Mouse (Mus musculus) liver, embryonic 15.5 days (tissue): Measurements from ENCODE around the gene Nipal4. TPM values are rescaled to one million over a fixed set of nuclear protein-coding genes. Genes with fewer than 3 reads are reported as not detected.

ENCODE experiments used
- ATAC-seq: fragments of 200-750 bp; cut with Nextera tagmentation; 2 replicates; pipeline ENCODE4 v1.8.0; 2017; ENCODE audit warnings: moderate number of reproducible peaks, mild to moderate bottlenecking, moderate library complexity; ENCODE audit not compliant: insufficient read depth
- H3K27ac ChIP-seq: fragments of 300-500 bp; sonication (generic); replicated peaks from 2 replicates; pipeline ENCODE4 v1.5.1; 2015; ENCODE audit warnings: mild to moderate bottlenecking, inconsistent platforms
- H3K27me3 ChIP-seq: fragments of 300-500 bp; sonication (generic); 2 replicates; pipeline ENCODE4 v1.6.1; 2015; ENCODE audit warnings: mild to moderate bottlenecking, inconsistent platforms
- H3K36me3 ChIP-seq: fragments of 300-500 bp; sonication (generic); replicated peaks from 2 replicates; pipeline ENCODE4 v1.6.1; 2015; ENCODE audit warnings: moderate library complexity, mild to moderate bottlenecking, inconsistent platforms
- H3K4me1 ChIP-seq: fragments of 300-500 bp; sonication (generic); replicated peaks from 2 replicates; pipeline ENCODE4 v1.6.1; 2015; ENCODE audit warnings: inconsistent platforms
- H3K4me2 ChIP-seq: fragments of 300-500 bp; sonication (generic); 2 replicates; pipeline ENCODE4 v1.6.1; 2015; ENCODE audit warnings: moderate library complexity, mild to moderate bottlenecking, inconsistent platforms
- H3K4me3 ChIP-seq: fragments of 300-500 bp; sonication (generic); replicated peaks from 2 replicates; pipeline ENCODE4 v1.5.1; 2015; ENCODE audit warnings: mild to moderate bottlenecking, inconsistent platforms
- H3K9ac ChIP-seq: fragments of 300-500 bp; sonication (generic); 2 replicates; pipeline ENCODE4 v1.6.1; 2015; ENCODE audit warnings: moderate library complexity, mild to moderate bottlenecking, inconsistent platforms
- H3K9me3 ChIP-seq: fragments of 300-500 bp; sonication (generic); replicated peaks from 2 replicates; pipeline ENCODE4 v1.6.1; 2016; ENCODE audit warnings: inconsistent platforms
- whole genome bisulfite sequencing: fragments of 180-500 bp; shearing (Covaris S2); methylation state at CpG from one replicate; pipeline ENCODE4 v1.1.7; 2015; ENCODE audit warnings: mixed read lengths; ENCODE audit not compliant: insufficient replicate concordance; 5-methylcytosine and 5-hydroxymethylcytosine counted together
- microRNA-seq: library from miRNA; unstranded; fragments of <30 nt; microRNA quantifications from one replicate; pipeline ENCODE4, GENCODE M21; 2016
- polyA plus RNA-seq: library from polyadenylated mRNA; unstranded; fragments of >200 nt; fragmentation: Nextera tagmentation; extraction: Ambion mirVana; gene quantifications from 2 replicates; pipeline ENCODE4 v1.2.1, GENCODE M21; 2015

Gene Nipal4
- polyA plus RNA-seq, 1 experiment from 2014 or later = 0.03 TPM

DNA sequence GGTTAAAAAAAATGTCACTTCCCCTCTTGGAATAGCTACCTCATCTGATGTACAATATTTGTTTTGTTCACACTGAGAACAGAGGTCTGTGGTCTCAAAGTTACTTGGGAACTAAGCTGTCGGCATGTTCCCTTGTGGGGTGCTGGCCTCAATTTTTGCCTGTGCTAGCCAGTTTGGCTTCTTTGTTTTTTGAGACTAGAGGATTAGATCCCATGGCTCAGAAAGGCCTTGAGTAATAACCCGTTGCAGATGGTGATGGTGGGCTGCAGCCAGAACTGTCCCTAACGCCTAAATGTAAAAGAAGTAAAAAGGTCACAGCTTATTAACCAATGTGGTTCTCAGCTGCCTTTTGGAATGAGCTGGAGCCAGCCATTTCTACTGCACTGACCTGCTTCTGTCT is 53.1 kb downstream of the Nipal4 start:
- Histone ChIP-seq H3K4me2 (no peak overlapping the region), H3K4me1 (no peaks in the 10 kb centered on the region), H3K4me3 (no peak overlapping the region), H3K27me3 (no peaks in the 10 kb centered on the region; the same call in 1 of the 2 replicates), H3K9me3 (no peaks in the 10 kb centered on the region), H3K9ac (no peak overlapping the region), H3K27ac (no peak overlapping the region), H3K36me3 (no peaks in the 10 kb centered on the region)
- WGBS = 57% methylated on average over 3 of the region's 3 CpGs
- no peak for ATAC-seq

DNA sequence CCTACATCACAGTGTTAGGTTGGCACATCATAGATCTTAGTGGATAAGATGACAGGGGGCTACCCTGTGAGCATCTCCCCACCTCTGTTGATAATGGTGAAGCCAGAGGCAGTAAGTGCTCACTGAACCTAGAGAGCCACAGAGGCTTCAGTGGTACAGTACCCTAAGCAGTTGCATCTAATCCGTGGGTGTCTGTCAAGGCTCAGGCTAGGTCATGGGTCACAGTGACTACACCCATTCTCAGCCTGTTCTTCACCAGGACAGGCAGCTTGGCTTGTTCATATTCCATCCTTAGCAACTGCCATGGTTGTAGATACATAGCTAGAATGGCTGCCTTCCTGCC is 55.4 kb downstream of the Nipal4 start:
- no peak overlapping the region for H3K9ac ChIP-seq
- H3K9me3 ChIP-seq = no peaks in the 10 kb centered on the region
- no peak overlapping the region for H3K4me2 ChIP-seq
- H3K4me1 ChIP-seq = no peaks in the 10 kb centered on the region
- no peak for ATAC-seq
- WGBS = 57% methylated on average over 1 of the region's 1 CpGs
- H3K36me3 ChIP-seq = no peaks in the 10 kb centered on the region
- no peaks in the 10 kb centered on the region; the same call in 1 of the 2 replicates for H3K27me3 ChIP-seq
- H3K4me3 ChIP-seq = no peak overlapping the region
- H3K27ac ChIP-seq = no peak overlapping the region

GRCm38 (mm10) chr11:46110156-46110944 is 56.0 kb downstream of the Nipal4 start:
- no peaks in the 10 kb centered on the region for H3K4me1 ChIP-seq
- H3K27ac ChIP-seq = no peak overlapping the region
- no peak overlapping the region for H3K4me3 ChIP-seq
- H3K27me3 ChIP-seq = no peaks in the 10 kb centered on the region; the same call in 1 of the 2 replicates
- ATAC-seq = no peak
- no peak overlapping the region for H3K9ac ChIP-seq
- H3K9me3 ChIP-seq = no peaks in the 10 kb centered on the region
- WGBS = 38% methylated on average over 8 of the region's 8 CpGs
- H3K4me2 ChIP-seq = no peak overlapping the region
- H3K36me3 ChIP-seq = no peaks in the 10 kb centered on the region

GRCm38 (mm10) chr11:46109206-46109605 is 57.1 kb downstream of the Nipal4 start:
- no peaks in the 10 kb centered on the region for H3K27me3 ChIP-seq
- no peaks in the 10 kb centered on the region for H3K4me1 ChIP-seq
- no peak overlapping the region for H3K27ac ChIP-seq
- no peak for ATAC-seq
- no peaks in the 10 kb centered on the region for H3K36me3 ChIP-seq
- H3K9me3 ChIP-seq = no peaks in the 10 kb centered on the region
- WGBS = 78% methylated on average over 5 of the region's 5 CpGs
- H3K4me3 ChIP-seq = no peak overlapping the region
- H3K9ac ChIP-seq = no peak overlapping the region
- no peak overlapping the region for H3K4me2 ChIP-seq

DNA sequence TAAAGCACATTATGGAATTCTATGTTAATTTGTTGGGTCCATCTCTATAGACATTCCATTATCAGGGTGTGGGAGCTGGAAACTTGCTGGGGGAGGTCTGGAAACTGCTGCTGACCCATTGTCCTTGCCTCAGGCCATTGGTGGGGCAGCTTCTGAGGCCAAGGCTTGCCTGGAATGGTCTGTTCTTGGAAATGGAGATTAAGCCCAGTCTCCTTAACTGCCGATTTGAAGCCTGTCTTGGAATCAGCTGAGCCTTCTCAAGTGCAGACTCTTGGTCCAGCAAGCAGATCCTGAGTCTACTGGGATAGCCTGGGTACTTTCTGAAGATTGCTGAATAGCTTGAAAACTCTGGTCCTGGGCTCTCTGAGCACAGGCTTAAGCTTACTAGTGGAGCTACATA is 59.3 kb downstream of the Nipal4 start:
- H3K27me3 ChIP-seq = peaks cover 9% of the 10 kb centered on the region; the same call in 1 of the 2 replicates
- H3K4me2 ChIP-seq = no peak overlapping the region
- H3K4me1 ChIP-seq = no peaks in the 10 kb centered on the region
- no peak for ATAC-seq
- no peak overlapping the region for H3K9ac ChIP-seq
- H3K27ac ChIP-seq = no peak overlapping the region
- H3K36me3 ChIP-seq = no peaks in the 10 kb centered on the region
- no peaks in the 10 kb centered on the region for H3K9me3 ChIP-seq
- 86% methylated on average over 1 of the region's 1 CpGs for WGBS
- H3K4me3 ChIP-seq = no peak overlapping the region

- WGBS = 72% methylated on average over 6 of the region's 6 CpGs
- no peaks in the 10 kb centered on the region for H3K4me1 ChIP-seq
- no peaks in the 10 kb centered on the region for H3K36me3 ChIP-seq
- no peak overlapping the region for H3K9ac ChIP-seq
- no peak overlapping the region for H3K4me3 ChIP-seq
- H3K9me3 ChIP-seq = no peaks in the 10 kb centered on the region
- H3K27me3 ChIP-seq = peaks cover 12% of the 10 kb centered on the region; the same call in 1 of the 2 replicates
- no peak for ATAC-seq
- H3K27ac ChIP-seq = no peak overlapping the region
- no peak overlapping the region for H3K4me2 ChIP-seq
These were observed 64.2 kb downstream of the Nipal4 start for GRCm38 (mm10) chr11:46102107-46102506.

Small RNA genes lying within 50 kb of the gene (microRNA-seq; reads per million reads assigned to microRNA genes)
- gene Mir7239 (not detected), gene Mir8100 (not detected)

Other genes with a start within 250 kb of the Nipal4 start
- 2.3 and 2.5 TPM in 2 replicates for gene Lsm11, start 221.6 kb downstream of the Nipal4 start, polyA plus RNA-seq
- gene Thg1l, start 211.0 kb downstream of the Nipal4 start, polyA plus RNA-seq = 5.5 and 5.7 TPM in 2 replicates
- gene Sox30, start 186.2 kb downstream of the Nipal4 start, polyA plus RNA-seq = not detected in 2 replicates
- gene Gm12166, start 114.2 kb downstream of the Nipal4 start, polyA plus RNA-seq = 3.4 TPM in 2 replicates
- gene Adam19, start 110.5 kb downstream of the Nipal4 start, polyA plus RNA-seq = 0.93 and 0.98 TPM in 2 replicates
- 0.03 and 0.12 TPM in 2 replicates for gene Fndc9, start 69.0 kb upstream of the Nipal4 start, polyA plus RNA-seq
- 4.0 and 4.9 TPM in 2 replicates for gene Cyfip2, start 146.4 kb upstream of the Nipal4 start, polyA plus RNA-seq
- 0.08 and 0.16 TPM in 2 replicates for gene Itk, start 223.0 kb upstream of the Nipal4 start, polyA plus RNA-seq
- not detected in 2 replicates for gene Fam71b, start 230.1 kb upstream of the Nipal4 start, polyA plus RNA-seq